Mouse (Mus musculus): Measurements from ENCODE around the gene Pm20d1.

GRCm38 (mm10) chr1:131802652-131803051, 5.5 kb downstream of the Pm20d1 start:
- TF ChIP-seq CTCF (IDR thresholded peaks at IDR 0.05; ENCODE audit: low read depth, low read length) = no peak
- TF ChIP-seq TAL1 (conservative IDR thresholded peaks at IDR 0.05; ENCODE audit: low read depth, low read length) = no peak
